Mouse (Mus musculus) right cerebral cortex, postnatal 14 days (tissue): ENCODE data around the gene Tex22.

Source experiments
- DNase-seq: peaks from one replicate; pipeline ENCODE4 v3.0.0; 2022

Tex22 gene

GRCm38 (mm10) chr12:113074329-113075062 is at the start of gene Tex22:
TSS of gene Tex22 (plus strand) at chr12:113074502.
- peak; percentile 88 for DNase-seq

GRCm38 (mm10) chr12:113026557-113026956 is 47.7 kb upstream of the Tex22 start:
- DNase-seq: no peak

GRCm38 (mm10) chr12:113027495-113027894 is 46.8 kb upstream of the Tex22 start:
- DNase-seq: no peak

GRCm38 (mm10) chr12:113028067-113028466 is 46.2 kb upstream of the Tex22 start:
- no peak for DNase-seq

GRCm38 (mm10) chr12:113028898-113029297 is 45.4 kb upstream of the Tex22 start:
- no peak for DNase-seq

GRCm38 (mm10) chr12:113030046-113030445 is 44.3 kb upstream of the Tex22 start:
- no peak for DNase-seq

GRCm38 (mm10) chr12:113030993-113031392 is 43.3 kb upstream of the Tex22 start:
- DNase-seq: no peak

GRCm38 (mm10) chr12:113031441-113031840 is 42.9 kb upstream of the Tex22 start:
- no peak for DNase-seq

GRCm38 (mm10) chr12:113032296-113033250 is 41.7 kb upstream of the Tex22 start:
- DNase-seq: peak; percentile 32

GRCm38 (mm10) chr12:113035093-113035492 is 39.2 kb upstream of the Tex22 start:
- no peak for DNase-seq

GRCm38 (mm10) chr12:113036996-113037395 is 37.3 kb upstream of the Tex22 start:
- DNase-seq: no peak

GRCm38 (mm10) chr12:113038414-113038813 is 35.9 kb upstream of the Tex22 start:
- no peak for DNase-seq

- peak; percentile 54 for DNase-seq
Measured at GRCm38 (mm10) chr12:113041481-113042439, 32.5 kb upstream of the Tex22 start.

- DNase-seq: no peak
Measured at GRCm38 (mm10) chr12:113042543-113042942, 31.8 kb upstream of the Tex22 start.

- no peak for DNase-seq
Measured at GRCm38 (mm10) chr12:113044916-113045677, 29.2 kb upstream of the Tex22 start.

- no peak for DNase-seq
Measured at GRCm38 (mm10) chr12:113046861-113047260, 27.4 kb upstream of the Tex22 start.

GRCm38 (mm10) chr12:113048103-113048502 is 26.2 kb upstream of the Tex22 start:
- no peak for DNase-seq

- no peak for DNase-seq
Measured at GRCm38 (mm10) chr12:113049836-113050235, 24.5 kb upstream of the Tex22 start.

GRCm38 (mm10) chr12:113050671-113051070 is 23.6 kb upstream of the Tex22 start:
- DNase-seq: no peak

- no peak for DNase-seq
Measured at GRCm38 (mm10) chr12:113051628-113052403, 22.5 kb upstream of the Tex22 start.

GRCm38 (mm10) chr12:113056089-113056488 is 18.2 kb upstream of the Tex22 start:
- DNase-seq: no peak
